Mouse (Mus musculus): ENCODE results near the gene Arl5c. TPM values are rescaled to one million over a fixed set of nuclear protein-coding genes. Genes with fewer than 3 reads are reported as not detected.

Gene Arl5c
- polyA plus RNA-seq (2015; fragmentation: Nextera tagmentation; extraction: Ambion mirVana) = 7.5 and 9.8 TPM in 2 replicates

GRCm38 (mm10) chr11:97995564-97996288 is at the start of gene Arl5c:
TSS of gene Arl5c (minus strand) at chr11:97996181.
- Histone ChIP-seq H3K36me3 (ENCODE audit: control insufficient read depth, insufficient read depth, low read length) (no peaks in the 10 kb centered on the region), H3K4me1 (replicated peaks; ENCODE audit: control insufficient read depth, insufficient read depth) (0 out of 2 replicates have a peak, but pooled peaks cover 3% of the 10 kb centered on the region), H3K4me3 (ENCODE audit: low read depth, low read length) (peak within 1 kb of the TSS; percentile 41), H3K9ac (ENCODE audit: low read length) (peak within 1 kb of the TSS; percentile 32; the same call in 1 of the 2 replicates), H3K9me3 (ENCODE audit: control insufficient read depth, low read length) (no peaks in the 10 kb centered on the region), H3K27me3 (ENCODE audit: control insufficient read depth, insufficient read depth, low read length) (no peaks in the 10 kb centered on the region), H3K4me2 (replicated peaks; ENCODE audit: low read depth) (peak within 1 kb of the TSS; percentile 66), H3K27ac (replicated peaks) (no peak within 1 kb of the TSS)
- DNase-seq (ENCODE audit: low spot score) (no peak), ATAC-seq (ENCODE audit: low FRiP score, low TSS enrichment) (peak; percentile 43)
- WGBS = 3% methylated on average over 26 of the region's 26 CpGs
- no peak for TF ChIP-seq EP300 (optimal IDR thresholded peaks at IDR 0.05)
- peak; percentile 62 for TF ChIP-seq CTCF (IDR thresholded peaks at IDR 0.05; ENCODE audit: low read depth)

- TF ChIP-seq EP300 (optimal IDR thresholded peaks at IDR 0.05) = no peak
- peak; percentile 33 for TF ChIP-seq CTCF (IDR thresholded peaks at IDR 0.05; ENCODE audit: low read depth)
- Histone ChIP-seq H3K4me1 (replicated peaks; ENCODE audit: control insufficient read depth, insufficient read depth) (no peaks in the 10 kb centered on the region), H3K4me2 (replicated peaks; ENCODE audit: low read depth) (no peak overlapping the region), H3K27me3 (ENCODE audit: control insufficient read depth, insufficient read depth, low read length) (no peaks in the 10 kb centered on the region), H3K27ac (replicated peaks) (no peak overlapping the region), H3K9ac (ENCODE audit: low read length) (no peak overlapping the region), H3K9me3 (ENCODE audit: control insufficient read depth, low read length) (no peaks in the 10 kb centered on the region), H3K4me3 (ENCODE audit: low read depth, low read length) (no peak overlapping the region), H3K36me3 (ENCODE audit: control insufficient read depth, insufficient read depth, low read length) (no peaks in the 10 kb centered on the region)
- ATAC-seq (ENCODE audit: low FRiP score, low TSS enrichment) (no peak), DNase-seq (ENCODE audit: low spot score) (no peak)
- WGBS = 65% methylated on average over 4 of the region's 4 CpGs
Measured at GRCm38 (mm10) chr11:98045596-98045995, 49.6 kb upstream of the Arl5c start.

- Histone ChIP-seq H3K4me1 (replicated peaks; ENCODE audit: control insufficient read depth, insufficient read depth) (no peaks in the 10 kb centered on the region), H3K36me3 (ENCODE audit: control insufficient read depth, insufficient read depth, low read length) (no peaks in the 10 kb centered on the region), H3K27ac (replicated peaks) (no peak overlapping the region), H3K4me2 (replicated peaks; ENCODE audit: low read depth) (no peak overlapping the region), H3K9ac (ENCODE audit: low read length) (no peak overlapping the region), H3K9me3 (ENCODE audit: control insufficient read depth, low read length) (no peaks in the 10 kb centered on the region), H3K27me3 (ENCODE audit: control insufficient read depth, insufficient read depth, low read length) (no peaks in the 10 kb centered on the region), H3K4me3 (ENCODE audit: low read depth, low read length) (no peak overlapping the region)
- ATAC-seq (ENCODE audit: low FRiP score, low TSS enrichment) = no peak
- 39% methylated on average over 5 of the region's 5 CpGs for WGBS
- no peak for DNase-seq (ENCODE audit: low spot score)
- TF ChIP-seq CTCF (IDR thresholded peaks at IDR 0.05; ENCODE audit: low read depth) (no peak), EP300 (optimal IDR thresholded peaks at IDR 0.05) (no peak)
Measured at GRCm38 (mm10) chr11:98044074-98044473, 48.1 kb upstream of the Arl5c start.

- H3K27me3 ChIP-seq (ENCODE audit: control insufficient read depth, insufficient read depth, low read length) = no peaks in the 10 kb centered on the region
- ATAC-seq (ENCODE audit: low FRiP score, low TSS enrichment) = no peak
- TF ChIP-seq EP300 (optimal IDR thresholded peaks at IDR 0.05) = no peak
- TF ChIP-seq CTCF (IDR thresholded peaks at IDR 0.05; ENCODE audit: low read depth) = no peak
- H3K9ac ChIP-seq (ENCODE audit: low read length) = no peak overlapping the region
- H3K4me3 ChIP-seq (ENCODE audit: low read depth, low read length) = no peak overlapping the region
- no peaks in the 10 kb centered on the region for H3K9me3 ChIP-seq (ENCODE audit: control insufficient read depth, low read length)
- no peaks in the 10 kb centered on the region for H3K36me3 ChIP-seq (ENCODE audit: control insufficient read depth, insufficient read depth, low read length)
- DNase-seq (ENCODE audit: low spot score) = no peak
- no peak overlapping the region for H3K4me2 ChIP-seq (replicated peaks; ENCODE audit: low read depth)
- H3K27ac ChIP-seq (replicated peaks) = no peak overlapping the region
- H3K4me1 ChIP-seq (replicated peaks; ENCODE audit: control insufficient read depth, insufficient read depth) = no peaks in the 10 kb centered on the region
- 66% methylated on average over 6 of the region's 6 CpGs for WGBS
Measured at GRCm38 (mm10) chr11:98042741-98043140, 46.8 kb upstream of the Arl5c start.

GRCm38 (mm10) chr11:98040975-98041374 is 45.0 kb upstream of the Arl5c start:
- no peak overlapping the region for H3K4me2 ChIP-seq (replicated peaks; ENCODE audit: low read depth)
- H3K4me1 ChIP-seq (replicated peaks; ENCODE audit: control insufficient read depth, insufficient read depth) = peaks cover 3% of the 10 kb centered on the region; the same call in 1 of the 2 replicates
- TF ChIP-seq CTCF (IDR thresholded peaks at IDR 0.05; ENCODE audit: low read depth) = no peak
- H3K9me3 ChIP-seq (ENCODE audit: control insufficient read depth, low read length) = no peaks in the 10 kb centered on the region
- H3K36me3 ChIP-seq (ENCODE audit: control insufficient read depth, insufficient read depth, low read length) = no peaks in the 10 kb centered on the region
- no peak for DNase-seq (ENCODE audit: low spot score)
- no peak for ATAC-seq (ENCODE audit: low FRiP score, low TSS enrichment)
- no peaks in the 10 kb centered on the region; the same call in 1 of the 2 replicates for H3K27me3 ChIP-seq (ENCODE audit: control insufficient read depth, insufficient read depth, low read length)
- H3K27ac ChIP-seq (replicated peaks) = no peak overlapping the region
- H3K4me3 ChIP-seq (ENCODE audit: low read depth, low read length) = no peak overlapping the region
- H3K9ac ChIP-seq (ENCODE audit: low read length) = no peak overlapping the region
- 81% methylated on average over 8 of the region's 8 CpGs for WGBS

GRCm38 (mm10) chr11:98037871-98038270 is 41.9 kb upstream of the Arl5c start:
- H3K36me3 ChIP-seq (ENCODE audit: control insufficient read depth, insufficient read depth, low read length) = no peaks in the 10 kb centered on the region
- H3K9me3 ChIP-seq (ENCODE audit: control insufficient read depth, low read length) = no peaks in the 10 kb centered on the region
- no peak overlapping the region for H3K27ac ChIP-seq (replicated peaks)
- no peaks in the 10 kb centered on the region; the same call in 1 of the 2 replicates for H3K27me3 ChIP-seq (ENCODE audit: control insufficient read depth, insufficient read depth, low read length)
- H3K4me1 ChIP-seq (replicated peaks; ENCODE audit: control insufficient read depth, insufficient read depth) = peaks cover 6% of the 10 kb centered on the region; the same call in 1 of the 2 replicates
- no peak overlapping the region for H3K9ac ChIP-seq (ENCODE audit: low read length)
- TF ChIP-seq CTCF (IDR thresholded peaks at IDR 0.05; ENCODE audit: low read depth) (no peak), EP300 (optimal IDR thresholded peaks at IDR 0.05) (no peak)
- ATAC-seq (ENCODE audit: low FRiP score, low TSS enrichment) = no peak
- 60% methylated on average over 14 of the region's 14 CpGs for WGBS
- no peak overlapping the region for H3K4me3 ChIP-seq (ENCODE audit: low read depth, low read length)
- no peak overlapping the region for H3K4me2 ChIP-seq (replicated peaks; ENCODE audit: low read depth)
- DNase-seq (ENCODE audit: low spot score) = no peak
